Mouse (Mus musculus) right cerebral cortex, postnatal 10 days (tissue): Measurements from ENCODE around the gene Praf2.
"Not testable (repeated sequence)": the region's sequence is repeated elsewhere in the genome, so short reads cannot be mapped to it uniquely, and the experiment has no call there.

Experiments
- DNase-seq, 2 experiments: peaks; one replicate each; pipeline ENCODE4 v3.0.0; 2021; ENCODE audit warnings: low spot score in 2 of 2

Praf2 gene

DNA sequence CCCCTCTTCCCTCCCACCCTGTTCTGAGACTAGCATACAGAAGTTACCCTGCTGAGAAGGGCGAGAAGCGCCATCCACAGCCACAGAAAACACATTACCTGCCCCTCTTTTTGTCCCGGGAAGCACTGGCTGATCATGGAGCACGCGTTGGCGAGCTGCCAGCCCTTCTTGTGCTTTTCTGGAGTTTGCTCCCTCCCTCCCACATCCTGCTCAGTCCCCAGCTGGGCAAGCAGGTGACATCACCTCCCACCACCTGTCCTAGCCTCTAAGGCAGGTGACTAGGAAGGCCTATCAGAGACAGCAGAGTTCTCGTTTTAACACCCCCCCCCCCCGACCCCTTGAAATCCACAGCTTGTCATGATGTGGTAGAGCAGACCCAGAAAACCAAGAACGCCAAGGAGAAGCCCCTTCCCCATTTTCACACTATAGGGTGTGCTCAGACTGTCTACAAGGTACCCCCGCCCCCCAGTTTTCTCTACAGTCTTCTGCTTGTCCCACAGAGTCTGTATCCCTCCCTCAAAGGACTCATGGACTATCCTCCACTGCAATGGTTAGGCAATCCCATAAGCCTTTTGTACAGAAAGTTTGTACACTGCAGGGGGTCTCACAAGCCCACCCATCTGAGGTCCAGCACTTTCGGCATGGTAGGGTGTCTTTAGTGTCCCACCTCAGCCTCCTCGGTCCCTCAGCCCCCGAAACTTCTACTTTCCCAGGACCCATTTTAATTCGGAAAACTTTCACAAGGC lies 11.3 kb downstream of the Praf2 start:
- no peak for DNase-seq

DNA sequence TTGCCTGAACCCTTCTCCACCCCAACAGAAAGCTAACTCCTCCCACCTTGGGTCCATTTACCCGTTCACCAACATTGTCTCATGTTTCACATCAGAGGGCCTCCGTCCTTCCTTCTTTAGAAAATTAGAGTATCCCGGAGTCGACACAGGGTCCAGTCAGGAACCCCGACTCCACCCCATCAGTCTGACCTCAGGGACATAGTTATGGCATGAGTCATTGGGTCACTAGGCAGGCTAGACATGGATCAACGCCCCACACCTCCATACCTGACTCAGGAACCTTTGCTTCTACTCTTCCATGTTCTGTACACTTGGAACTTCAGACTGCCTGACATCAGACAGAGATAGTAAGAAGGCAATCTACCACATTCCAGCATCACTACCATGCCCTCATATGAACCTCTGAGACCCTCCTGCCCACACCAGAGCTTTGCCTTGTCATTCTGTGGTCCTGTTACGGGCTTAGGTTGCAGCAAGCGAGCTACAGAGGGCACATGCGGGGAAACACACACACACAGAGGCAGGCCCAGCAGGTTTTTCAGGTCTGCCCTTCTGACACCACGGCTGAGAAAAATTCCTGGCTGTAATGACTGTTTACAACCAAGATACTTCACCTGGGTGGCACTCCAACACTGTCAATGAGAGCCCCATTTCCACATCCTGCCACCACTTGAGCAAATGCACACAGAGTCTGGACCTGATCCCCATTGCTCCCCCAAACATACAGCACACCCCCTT lies 12.0 kb downstream of the Praf2 start:
- DNase-seq: no peak

DNA sequence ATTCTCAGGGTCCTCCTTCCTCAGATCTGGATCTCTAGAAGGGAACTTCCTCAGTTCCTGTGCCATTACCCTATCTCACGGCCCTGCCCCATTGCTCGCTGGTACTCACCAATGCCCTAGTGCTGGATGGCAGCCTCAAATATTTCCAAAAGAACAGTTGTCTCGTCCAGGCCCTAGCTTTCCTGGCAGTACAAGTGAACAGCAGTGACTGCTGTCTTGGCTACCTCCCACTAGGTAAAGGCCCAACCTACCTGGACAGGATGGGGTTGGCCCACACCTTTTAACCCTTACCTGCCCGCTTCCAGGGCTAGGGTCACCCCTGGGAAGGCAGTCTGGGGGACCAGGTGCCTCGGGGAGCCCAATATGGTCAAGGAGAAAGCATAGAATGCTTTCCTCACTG lies 12.9 kb downstream of the Praf2 start:
- no peak for DNase-seq

- no peak for DNase-seq
These were observed 15.2 kb downstream of the Praf2 start for GRCm38 (mm10) chrX:7743470-7743869.

DNA sequence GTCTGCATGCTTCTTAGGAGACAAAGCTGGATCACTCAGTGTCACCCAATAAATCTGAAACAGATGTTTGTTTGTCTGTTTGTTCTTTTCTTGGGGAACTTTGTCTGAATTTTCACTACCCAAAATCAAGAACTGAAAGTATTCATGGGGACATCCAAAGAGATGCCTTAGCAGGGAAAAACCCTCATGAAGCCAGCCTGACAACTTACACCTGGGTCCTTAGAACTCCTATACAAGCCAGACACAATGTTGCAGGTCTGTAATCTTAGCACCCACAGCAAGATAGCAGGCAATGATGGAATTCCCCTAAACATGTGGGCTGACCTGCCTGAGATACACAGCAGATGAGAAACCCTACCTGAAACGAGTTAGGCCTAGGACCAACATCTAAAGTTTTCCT lies 16.7 kb downstream of the Praf2 start:
- no peak for DNase-seq

- DNase-seq: no peak
These were observed 17.2 kb downstream of the Praf2 start for GRCm38 (mm10) chrX:7745429-7745828.

GRCm38 (mm10) chrX:7750432-7751116 lies 22.3 kb downstream of the Praf2 start, which contains the start of gene Ccdc120:
TSS of gene Ccdc120 (minus strand) at chrX:7750905.
- peak; percentile 86 to 87 for DNase-seq

DNA sequence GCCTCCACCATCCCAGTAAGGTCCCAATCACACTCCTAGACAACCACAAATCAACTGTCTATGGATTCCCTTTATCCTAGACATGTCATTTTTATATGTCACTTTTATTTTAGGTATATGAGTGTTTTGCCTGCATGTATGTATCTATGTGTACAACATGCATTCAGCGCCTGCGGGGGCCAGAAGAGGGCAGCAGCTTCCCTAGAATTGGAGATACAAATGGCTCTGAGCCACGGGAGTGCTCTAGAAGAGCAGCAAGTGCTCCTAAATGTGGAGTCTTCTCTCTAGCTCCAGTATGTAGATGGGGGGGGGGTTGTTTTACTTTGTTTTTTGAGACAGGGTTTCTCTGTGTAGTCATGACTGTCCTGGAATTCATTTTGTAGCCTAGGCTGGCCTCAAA lies 25.4 kb downstream of the Praf2 start:
- not testable (repeated sequence) for DNase-seq

DNA sequence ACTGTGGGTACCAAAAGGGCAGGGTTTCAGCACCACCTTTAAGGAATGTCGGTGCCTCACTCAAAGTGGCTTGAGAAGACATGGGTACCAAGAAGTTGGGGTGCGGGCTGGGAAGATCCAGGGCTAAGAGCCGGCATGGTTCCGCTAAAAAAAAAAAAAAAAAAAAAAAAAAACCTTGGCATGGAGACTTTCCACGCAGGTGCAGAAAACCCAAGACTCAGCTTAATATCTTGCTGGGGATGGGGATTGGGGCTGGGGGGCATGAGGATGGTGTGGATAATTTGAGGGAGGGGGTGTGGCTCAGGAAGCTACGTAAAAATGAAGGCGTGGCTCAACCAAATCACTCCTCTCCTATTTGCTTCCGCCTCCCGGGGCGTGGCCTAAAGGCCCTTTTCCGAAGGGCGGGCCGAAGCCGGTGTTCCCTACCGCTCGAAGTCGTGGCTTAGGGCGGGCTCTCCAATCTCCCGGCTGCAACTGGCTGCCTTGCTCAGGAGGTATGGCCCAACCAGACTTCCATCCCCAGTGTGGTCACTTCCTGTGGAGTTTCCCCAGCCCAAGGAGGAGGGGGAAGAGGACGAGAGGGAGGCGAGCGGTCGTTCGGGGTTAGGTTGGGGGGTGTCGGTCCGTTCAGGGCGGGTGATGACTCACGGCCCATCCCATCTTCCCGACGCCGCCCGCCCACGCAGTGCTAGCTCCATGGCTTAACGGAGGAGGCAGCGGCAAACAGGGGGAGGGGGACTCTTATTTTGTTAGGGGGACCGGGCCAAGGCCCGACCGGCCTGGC lies 34.1 kb downstream of the Praf2 start, which contains the start of gene Tfe3:
Tfe3 (plus strand) TSS at position 424 of the 784 bp plus-strand sequence.
- peak; percentile 95 to 96 for DNase-seq

GRCm38 (mm10) chrX:7762921-7763197 lies 34.6 kb downstream of the Praf2 start:
- peak in 1 of 2 experiments; percentile 29 for DNase-seq

DNA sequence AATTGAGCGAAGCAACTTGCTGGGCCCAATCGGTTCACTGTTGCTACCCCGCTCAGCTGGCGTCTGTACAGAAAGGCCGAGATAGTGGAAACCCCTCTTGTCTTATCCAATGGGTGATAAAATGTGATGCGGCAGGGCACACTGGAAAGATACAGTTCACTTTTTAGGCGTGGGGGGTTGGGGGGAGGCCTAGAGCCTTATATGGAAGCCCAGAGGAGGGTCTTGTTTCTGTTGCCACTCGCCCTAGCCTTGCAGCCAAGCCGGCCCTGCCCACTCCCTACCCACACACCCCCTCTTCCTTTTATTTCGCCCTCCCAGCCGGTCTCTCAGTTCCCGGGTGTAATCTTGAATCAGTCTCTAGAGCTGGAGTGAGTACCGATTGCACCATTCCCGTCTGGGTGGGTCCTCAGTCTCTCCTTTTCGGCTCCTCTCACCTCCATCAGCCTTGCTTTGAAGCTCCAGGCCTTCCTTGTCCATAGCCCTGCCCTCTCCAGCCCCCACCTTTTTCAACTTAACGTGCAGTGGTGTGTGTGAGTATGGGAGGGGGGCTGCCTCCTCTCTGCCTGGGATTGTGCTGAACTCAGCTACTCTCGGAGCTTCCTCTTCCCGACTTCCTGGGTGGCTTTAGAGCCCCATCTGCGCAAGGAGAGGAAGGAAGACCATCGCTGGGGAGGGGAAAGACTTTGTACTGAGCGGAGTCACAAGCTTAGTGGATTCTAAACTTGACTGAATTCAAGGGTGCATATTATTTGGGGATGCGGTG lies 35.6 kb downstream of the Praf2 start:
- peak; percentile 38 to 47 for DNase-seq

DNA sequence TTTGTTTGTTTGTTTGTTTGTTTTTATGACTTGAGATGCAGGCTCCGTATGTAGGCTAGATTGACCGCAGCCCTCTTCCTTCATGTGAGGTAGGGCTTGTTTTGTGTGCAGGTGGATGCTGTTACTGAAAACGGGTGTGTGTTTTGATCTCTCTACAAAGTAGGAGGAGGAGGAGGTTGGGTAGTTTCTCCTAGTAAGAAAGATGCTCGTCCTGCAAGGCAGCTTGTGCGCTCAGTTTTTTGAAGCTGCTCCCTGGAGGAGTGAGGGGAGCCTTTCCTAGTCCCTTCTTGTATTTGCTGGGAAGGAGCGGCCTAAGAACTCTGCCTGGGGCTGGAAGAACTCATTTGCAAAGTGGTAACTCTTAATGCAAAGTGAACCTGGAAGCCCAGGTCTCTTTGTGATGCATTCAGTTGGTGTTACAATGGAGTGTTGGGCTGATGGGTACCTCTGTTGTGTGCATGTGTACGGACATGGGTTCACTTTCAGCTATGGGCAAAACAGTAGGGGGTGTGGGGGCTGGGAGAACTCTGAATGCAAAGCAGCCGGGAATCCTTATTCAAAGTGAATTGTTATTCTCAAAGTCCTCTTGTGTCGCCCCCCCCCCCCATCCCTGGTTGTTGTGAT lies 36.5 kb downstream of the Praf2 start:
- DNase-seq: no peak

- DNase-seq: no peak
These were observed 37.0 kb downstream of the Praf2 start for GRCm38 (mm10) chrX:7765281-7765670.

- peak; percentile 40 to 47 for DNase-seq
These were observed 37.5 kb downstream of the Praf2 start for GRCm38 (mm10) chrX:7765764-7766163.

DNA sequence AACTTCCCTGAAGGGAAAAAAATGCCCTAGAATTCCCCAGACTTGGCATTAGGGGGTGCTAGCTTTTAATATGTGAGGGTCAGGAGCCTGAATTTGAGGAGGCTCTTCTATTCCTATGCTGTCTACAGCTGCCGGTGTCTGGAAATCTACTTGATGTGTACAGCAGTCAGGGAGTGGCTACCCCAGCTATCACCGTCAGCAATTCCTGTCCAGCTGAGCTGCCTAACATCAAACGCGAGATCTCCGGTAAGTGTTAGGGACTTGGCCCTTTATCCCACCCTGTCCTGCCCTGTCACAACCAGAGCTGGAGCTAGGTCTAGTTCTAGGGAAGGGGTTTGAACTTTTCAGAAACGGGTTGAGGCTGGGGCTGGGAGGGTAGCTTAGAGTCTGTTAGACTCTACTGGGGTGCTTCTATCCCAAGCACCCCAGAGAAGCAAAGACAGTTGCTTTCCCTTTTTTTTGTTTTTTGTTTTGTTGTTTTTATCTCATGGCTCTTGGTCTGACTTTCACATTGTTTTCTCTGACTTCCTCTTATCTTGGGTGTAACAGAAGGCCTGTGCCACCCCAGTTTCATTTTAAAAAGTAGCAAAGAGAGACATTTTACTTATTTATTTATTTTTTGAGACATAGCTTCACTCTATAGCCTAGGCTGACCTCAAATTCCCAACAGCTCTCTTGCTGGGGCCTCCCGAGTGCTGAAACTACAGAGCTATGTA lies 41.2 kb downstream of the Praf2 start:
- no peak for DNase-seq

DNA sequence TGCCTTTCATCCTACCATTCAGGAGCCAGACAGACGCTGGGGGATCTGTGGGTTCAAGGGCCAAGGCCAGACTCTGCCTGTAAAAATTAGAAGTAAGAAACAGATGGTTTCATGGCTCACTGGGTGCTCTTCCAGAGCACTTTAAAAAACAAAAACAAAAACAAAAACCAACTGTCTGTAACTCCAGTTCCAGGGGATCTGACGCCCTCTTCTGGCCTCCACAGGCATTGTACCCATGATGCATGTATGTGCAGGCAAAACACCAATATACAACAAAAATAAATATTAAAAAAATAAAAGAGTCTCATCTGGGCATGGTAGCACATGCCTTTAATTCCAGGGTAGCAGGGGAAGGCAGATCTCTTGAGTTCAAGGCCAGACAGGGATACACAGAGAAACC lies 44.5 kb downstream of the Praf2 start:
- no peak for DNase-seq

DNA sequence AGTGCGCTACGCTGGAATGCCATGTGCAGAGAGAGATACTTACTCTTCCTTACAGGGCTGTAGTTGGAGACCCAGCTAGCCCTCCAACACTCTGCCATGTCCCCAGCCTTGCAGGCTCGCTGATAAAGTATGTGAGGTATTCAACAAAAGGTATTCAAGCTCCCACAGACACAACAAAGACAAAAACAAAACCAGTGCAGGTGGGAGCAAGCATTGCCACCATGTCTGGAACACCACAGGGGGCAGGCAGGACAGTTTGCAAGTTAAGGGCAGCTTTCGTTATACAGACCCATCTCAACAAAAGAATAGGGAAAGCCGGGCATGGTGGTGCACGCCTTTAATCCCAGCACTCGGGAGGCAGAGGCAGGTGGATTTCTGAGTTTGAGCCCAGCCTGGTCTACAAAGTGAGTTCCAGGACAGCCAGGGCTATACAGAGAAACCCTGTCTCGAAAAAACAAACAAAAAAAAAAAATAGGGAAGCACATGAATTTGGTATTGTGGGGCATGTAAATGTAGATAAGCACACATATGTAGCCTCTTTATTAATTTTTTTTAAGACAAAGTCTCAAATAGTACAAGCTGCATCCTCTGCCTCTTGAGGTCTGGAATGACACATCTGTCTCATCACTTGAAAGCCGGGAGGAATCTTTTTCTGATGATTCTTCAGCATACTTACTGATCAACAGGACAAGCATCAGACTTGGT lies 47.4 kb downstream of the Praf2 start:
- DNase-seq: no peak

- DNase-seq: peak; percentile 39 to 57
These were observed 48.3 kb downstream of the Praf2 start for GRCm38 (mm10) chrX:7776329-7777082.
